Mouse (Mus musculus) ES-E14 (cell line): ENCODE data around the gene Ola1.

Source experiments
- CHD2 ChIP-seq: IDR thresholded peaks from 2 replicates; pipeline ENCODE4 v1.6.1; 2014; ENCODE audit warnings: mild to moderate bottlenecking, low read depth, low read length, inconsistent platforms
- HCFC1 ChIP-seq: IDR thresholded peaks from 2 replicates; pipeline ENCODE4 v1.6.1; 2012; ENCODE audit warnings: low read length, inconsistent platforms, borderline replicate concordance; ENCODE audit not compliant: insufficient read depth
- MAFK ChIP-seq: IDR thresholded peaks from 2 replicates; pipeline ENCODE4 v1.6.1; 2014; ENCODE audit warnings: mild to moderate bottlenecking, low read depth, low read length, inconsistent platforms; ENCODE audit not compliant: insufficient read depth
- ZNF384 ChIP-seq: IDR thresholded peaks from 2 replicates; pipeline ENCODE4 v1.6.1; 2012; ENCODE audit warnings: low read depth, low read length, inconsistent platforms

- TF ChIP-seq MAFK (no peak), CHD2 (no peak), HCFC1 (no peak), ZNF384 (no peak)
Measured at GRCm38 (mm10) chr2:73118781-73119180, 99.9 kb downstream of the Ola1 start.
